16 mouse cellular contexts compared by ENCODE assay signal in genomic region chr1:51888046-51888813, GRCm38 (mm10). TPM values are rescaled to one million over a fixed set of nuclear protein-coding genes. Genes with fewer than 3 reads are reported as not detected.
DNase-seq lines count a peak whose midpoint lies in the region; ATAC-seq and TF ChIP-seq lines count a peak whose summit lies in the region.
"Had no signal": no experiment of that assay in that cellular context is flagged by ENCODE, and none has a peak within 500 bp of the region (broad histone marks: within the 10 kb centered on the region; RNA-seq: fewer than 3 reads in every experiment).

No protein-coding gene starts in this region.

- no peaks in the 10 kb centered on the region for H3K27me3 ChIP-seq in forebrain, embryonic 11.5 days (ENCODE audit: control insufficient read depth, insufficient read depth, low read length)
- no peaks in the 10 kb centered on the region for H3K27me3 ChIP-seq in forebrain, postnatal 0 days (ENCODE audit: insufficient read depth, low read length)
- H3K27me3 ChIP-seq in hindbrain, postnatal 0 days (ENCODE audit: insufficient read depth, low read length) = no peaks in the 10 kb centered on the region

- peak; percentile 69 for ATAC-seq in forebrain, embryonic 11.5 days (replicated peaks; ENCODE audit: low FRiP score)
- no peak for ATAC-seq in forebrain, postnatal 0 days
- ATAC-seq in hindbrain, postnatal 0 days = peak; percentile 72

- H3K4me3 ChIP-seq in forebrain, embryonic 11.5 days (ENCODE audit: low read depth, low read length) = no peak overlapping the region
- no peak overlapping the region for H3K4me3 ChIP-seq in forebrain, postnatal 0 days (ENCODE audit: low read depth, low read length)
- no peak overlapping the region for H3K4me3 ChIP-seq in hindbrain, postnatal 0 days (ENCODE audit: low read length)
- H3K4me3 ChIP-seq: gastrocnemius, adult 2 months; myocyte had no signal

- DNase-seq in forebrain, embryonic 11.5 days (ENCODE audit: low spot score) = no peak
- no peak for DNase-seq in forebrain, postnatal 0 days
- DNase-seq in retina, embryonic 14.5 days (ENCODE audit: low spot score) = peak; percentile 31
- DNase-seq in retina, postnatal 1 day = no peak
- DNase-seq in hindbrain, postnatal 0 days (ENCODE audit: low spot score) = no peak
- no peak for DNase-seq in right cerebral cortex, adult 18-20 months
- DNase-seq in adrenal gland, postnatal 36 days = no peak
- no peak for DNase-seq in adrenal gland, adult 8-10 months
- DNase-seq: B cell, adult 2 months; cerebellum, adult 9-11 months; gastrocnemius, adult 2 months; lung, adult 18-20 months; thymus, adult 18-20 months had no signal

- H3K4me2 ChIP-seq in forebrain, embryonic 11.5 days (ENCODE audit: low read depth, low read length, severe bottlenecking) = no peak overlapping the region
- H3K4me2 ChIP-seq in forebrain, postnatal 0 days (ENCODE audit: low read depth) = no peak overlapping the region
- no peak overlapping the region for H3K4me2 ChIP-seq in hindbrain, postnatal 0 days (ENCODE audit: low read depth, low read length)

- TF ChIP-seq CTCF in forebrain, postnatal 0 days (IDR thresholded peaks at IDR 0.05; ENCODE audit: low read depth) = no peak
- no peak for TF ChIP-seq CTCF in hindbrain, postnatal 0 days (IDR thresholded peaks at IDR 0.05; ENCODE audit: low read depth)

- no peak overlapping the region for H3K9ac ChIP-seq in forebrain, embryonic 11.5 days (ENCODE audit: low read length)
- no peak overlapping the region for H3K9ac ChIP-seq in forebrain, postnatal 0 days
- H3K9ac ChIP-seq in hindbrain, postnatal 0 days (replicated peaks; ENCODE audit: low read length) = no peak overlapping the region

- no peak overlapping the region for H3K27ac ChIP-seq in forebrain, embryonic 11.5 days (ENCODE audit: low read depth, low read length)
- H3K27ac ChIP-seq in forebrain, postnatal 0 days (ENCODE audit: low read depth, low read length) = no peak overlapping the region
- no peak overlapping the region for H3K27ac ChIP-seq in hindbrain, postnatal 0 days
- H3K27ac ChIP-seq: gastrocnemius, adult 2 months; macrophage had no signal

- H3K36me3 ChIP-seq in forebrain, embryonic 11.5 days (ENCODE audit: control insufficient read depth, insufficient read depth, low read length) = no peaks in the 10 kb centered on the region
- H3K36me3 ChIP-seq in forebrain, postnatal 0 days (ENCODE audit: insufficient read depth) = no peaks in the 10 kb centered on the region
- no peaks in the 10 kb centered on the region for H3K36me3 ChIP-seq in hindbrain, postnatal 0 days (ENCODE audit: insufficient read depth, low read length)
- H3K36me3 ChIP-seq: G1E had no signal

- WGBS in forebrain, embryonic 11.5 days = 84% methylated on average over 9 of the region's 9 CpGs
- WGBS in forebrain, postnatal 0 days = 85% methylated on average over 9 of the region's 9 CpGs
- WGBS in hindbrain, postnatal 0 days = 63% methylated on average over 9 of the region's 9 CpGs

- no peaks in the 10 kb centered on the region for H3K9me3 ChIP-seq in forebrain, embryonic 11.5 days (ENCODE audit: control insufficient read depth, low read length)
- no peaks in the 10 kb centered on the region for H3K9me3 ChIP-seq in forebrain, postnatal 0 days (ENCODE audit: low read length)
- H3K9me3 ChIP-seq in hindbrain, postnatal 0 days (ENCODE audit: low read length) = no peaks in the 10 kb centered on the region
- H3K9me3 ChIP-seq: G1E had no signal

- 0 out of 2 replicates have a peak, but pooled peaks cover 2% of the 10 kb centered on the region for H3K4me1 ChIP-seq in forebrain, embryonic 11.5 days (replicated peaks; ENCODE audit: control insufficient read depth, insufficient read depth, low read length)
- H3K4me1 ChIP-seq in forebrain, postnatal 0 days (ENCODE audit: insufficient read depth) = no peaks in the 10 kb centered on the region
- peaks cover 5% of the 10 kb centered on the region; the same call in 1 of the 2 replicates for H3K4me1 ChIP-seq in hindbrain, postnatal 0 days (ENCODE audit: insufficient read depth, low read length)

RNA-seq across cellular contexts. Expression of gene Myo1b, which starts 27.6 kb away (rescaled TPM):
- polyA plus RNA-seq in forebrain, embryonic 11.5 days (2014; fragmentation: Nextera tagmentation; extraction: Ambion mirVana) = 109 and 117 TPM in 2 replicates
- total RNA-seq in forebrain, postnatal 0 days (2014; rRNA removed) = 44.4 and 53.0 TPM in 2 replicates
- polyA plus RNA-seq in forebrain, postnatal 0 days (2015; fragmentation: Nextera tagmentation; extraction: Ambion mirVana) = 37.0 and 47.4 TPM in 2 replicates
- total RNA-seq in hindbrain, postnatal 0 days (2014; rRNA removed) = 20.3 and 27.9 TPM in 2 replicates
- 44.7 and 45.2 TPM in 2 replicates for polyA plus RNA-seq in hindbrain, postnatal 0 days (2015; fragmentation: Nextera tagmentation; extraction: Ambion mirVana)
- total RNA-seq in adrenal gland, postnatal 36 days (2021) = 10 to 100 TPM; 63.2 to 64.2 TPM
- total RNA-seq in adrenal gland, adult 8-10 months (2022) = 10 to 100 TPM; 47.5 to 65.6 (median 54.5) TPM
- polyA plus RNA-seq: G1E had no signal
